Mouse (Mus musculus) cerebellum, adult 2 months (tissue): ENCODE measurements around the gene Twnk. TPM values are rescaled to one million over a fixed set of nuclear protein-coding genes. Genes with fewer than 3 reads are reported as not detected.

Experiments
- DNase-seq, 2 experiments: peaks; one replicate each; pipeline ENCODE4 v3.0.0; 2021
- H3K27ac ChIP-seq: fragments of 200-500 bp; 2 replicates; pipeline ENCODE4 v1.5.1; 2012; ENCODE audit warnings: low read length, control low read depth, inconsistent platforms; ENCODE audit not compliant: insufficient read depth
- H3K27me3 ChIP-seq: fragments of 200-500 bp; 2 replicates; pipeline ENCODE4 v1.6.1; 2012; ENCODE audit warnings: inconsistent platforms, mild to moderate bottlenecking, low read length, moderate library complexity; ENCODE audit not compliant: control insufficient read depth, insufficient read depth
- H3K4me1 ChIP-seq: fragments of 200-500 bp; 2 replicates; pipeline ENCODE4 v1.6.1; 2011; ENCODE audit warnings: low read length; ENCODE audit not compliant: control insufficient read depth, insufficient read depth
- H3K4me3 ChIP-seq: fragments of 200-500 bp; replicated peaks from 2 replicates; pipeline ENCODE3; 2011; ENCODE audit warnings: mild to moderate bottlenecking, low read depth, low read length, control low read depth; ENCODE audit not compliant: insufficient read depth
- CTCF ChIP-seq: fragments of 200-500 bp; IDR thresholded peaks from 2 replicates; pipeline ENCODE4 v1.5.1; 2011; ENCODE audit warnings: low read depth, mild to moderate bottlenecking, control low read depth, low read length, moderate library complexity, borderline replicate concordance; ENCODE audit not compliant: insufficient read depth
- POLR2A ChIP-seq: fragments of 200-500 bp; IDR thresholded peaks from 2 replicates; pipeline ENCODE4 v1.6.1; 2011; ENCODE audit warnings: low read length, control low read depth, borderline replicate concordance; ENCODE audit not compliant: insufficient read depth
- WGBS: fragments of 180-500 bp; shearing (Covaris S2); methylation state at CpG from one replicate; pipeline ENCODE4 v1.1.7; 2018; 5-methylcytosine and 5-hydroxymethylcytosine counted together
- polyA plus RNA-seq: library from polyadenylated mRNA; depleted of rRNA; stranded (reverse); fragments of >200 nt; gene quantifications from 2 replicates; pipeline ENCODE4 v1.2.3, GENCODE M21; 2012; rRNA removed

Gene Twnk
- 11.2 and 11.7 TPM in 2 replicates for polyA plus RNA-seq

DNA sequence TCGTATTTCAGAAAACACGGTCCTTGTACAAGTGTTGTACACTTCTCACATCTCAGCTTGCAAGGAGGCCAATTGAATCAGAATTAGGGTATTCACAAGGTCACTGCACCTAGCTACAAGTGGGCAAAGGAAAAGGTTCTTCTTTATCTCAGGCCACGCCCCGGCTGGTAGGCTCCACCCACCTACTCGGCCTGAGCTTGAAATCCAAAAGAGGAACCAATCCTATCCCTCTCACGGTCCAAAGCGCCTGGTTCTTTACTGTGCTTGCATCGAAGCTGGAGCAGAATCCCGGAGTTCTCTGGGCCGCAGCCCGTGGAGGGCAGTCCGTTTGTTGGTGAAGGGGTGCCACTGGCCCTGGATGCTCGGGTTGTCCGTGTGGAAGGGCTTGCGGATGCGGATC lies at the start of gene Twnk:
Gene Twnk (plus strand): TSS at position 220 of the 400 bp plus-strand sequence.
- no peak for TF ChIP-seq POLR2A
- no peak for DNase-seq
- Histone ChIP-seq H3K4me1 (peaks cover 14% of the 10 kb centered on the region), H3K27me3 (no peaks in the 10 kb centered on the region), H3K27ac (peak within 1 kb of the TSS; percentile 53), H3K4me3 (peak within 1 kb of the TSS; percentile 88)
- 9% methylated on average over 16 of the region's 16 CpGs for WGBS

DNA sequence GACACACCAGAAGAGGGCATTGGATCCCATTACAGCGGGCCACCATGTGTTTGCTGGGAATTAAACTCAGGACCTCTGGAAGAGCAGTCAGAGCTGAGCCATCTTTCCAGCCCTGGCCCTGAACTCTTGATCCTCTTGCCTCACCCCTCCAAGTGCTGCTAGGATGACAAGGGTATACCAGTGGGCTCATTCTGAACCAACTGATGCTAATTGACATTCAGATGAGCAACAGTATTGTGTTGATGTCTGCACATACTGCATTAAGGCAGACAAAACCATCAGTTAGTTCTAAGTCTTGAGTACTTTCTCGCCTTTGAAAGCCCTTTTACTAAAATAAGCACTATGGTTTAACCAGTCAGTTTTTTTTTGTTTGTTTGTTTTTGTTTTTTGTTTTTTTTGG lies 45.8 kb upstream of the Twnk start:
- 96% methylated on average over 2 of the region's 2 CpGs for WGBS
- no peak overlapping the region for H3K4me3 ChIP-seq

DNA sequence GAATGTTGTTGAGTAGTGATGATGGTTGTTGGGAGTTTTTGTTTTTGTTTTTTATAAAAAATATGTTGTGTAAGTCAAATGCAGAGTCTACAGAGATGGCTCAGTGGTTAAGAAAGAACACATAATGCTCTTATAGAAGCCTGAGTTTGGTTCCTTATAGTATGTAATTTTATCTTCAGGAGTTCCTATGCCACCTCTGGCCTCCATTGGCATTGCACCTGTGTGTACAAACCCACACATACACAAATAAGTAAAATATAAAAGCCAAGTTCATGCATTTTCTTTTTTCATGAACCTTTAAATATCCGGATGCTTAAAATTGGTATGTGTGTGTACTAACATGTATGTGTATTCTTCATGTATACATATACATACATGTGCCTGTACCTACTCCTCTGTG lies 39.5 kb upstream of the Twnk start:
- Histone ChIP-seq H3K4me1 (no peaks in the 10 kb centered on the region), H3K27me3 (no peaks in the 10 kb centered on the region), H3K4me3 (no peak overlapping the region), H3K27ac (no peak overlapping the region)
- TF ChIP-seq CTCF (no peak), POLR2A (no peak)
- 95% methylated on average over 1 of the region's 1 CpGs for WGBS
- DNase-seq, result no peak

More for the DNA sequence above, 45.8 kb upstream of the Twnk start:
- Histone ChIP-seq H3K4me1 (no peaks in the 10 kb centered on the region), H3K27ac (no peak overlapping the region), H3K27me3 (no peaks in the 10 kb centered on the region)
- DNase-seq, result no peak
- TF ChIP-seq POLR2A (no peak), CTCF (no peak)

GRCm38 (mm10) chr19:44968329-44968728 lies 37.1 kb upstream of the Twnk start:
- H3K4me3 ChIP-seq, result no peak overlapping the region
- WGBS, result 86% methylated on average over 3 of the region's 3 CpGs
- no peak for TF ChIP-seq CTCF
- no peak for TF ChIP-seq POLR2A
- H3K27me3 ChIP-seq, result no peaks in the 10 kb centered on the region
- H3K27ac ChIP-seq, result no peak overlapping the region
- no peaks in the 10 kb centered on the region for H3K4me1 ChIP-seq
- no peak for DNase-seq

DNA sequence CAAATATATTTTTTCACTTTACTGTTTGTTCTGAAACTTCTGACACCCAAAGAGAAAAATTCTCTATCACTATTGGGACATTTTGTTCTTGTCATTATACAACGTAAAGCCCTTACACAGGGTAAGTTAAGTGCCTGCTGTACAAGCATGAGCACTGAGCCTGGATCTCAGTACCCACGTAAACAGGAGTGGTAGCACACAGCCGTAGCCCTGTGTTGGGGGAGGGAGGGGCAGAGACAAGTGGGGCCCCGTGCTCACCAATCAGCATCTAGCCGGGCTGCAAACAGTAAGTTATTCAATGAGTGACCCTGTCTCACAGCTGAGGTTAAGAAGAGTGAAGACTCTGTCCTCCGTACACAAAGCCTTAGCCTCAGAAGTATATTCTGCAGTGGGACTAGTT lies 28.8 kb upstream of the Twnk start:
- 77% methylated on average over 6 of the region's 6 CpGs for WGBS
- H3K4me1 ChIP-seq, result no peaks in the 10 kb centered on the region
- no peak overlapping the region for H3K4me3 ChIP-seq
- DNase-seq, result no peak
- no peak for TF ChIP-seq POLR2A
- no peak for TF ChIP-seq CTCF
- H3K27ac ChIP-seq, result no peak overlapping the region
- H3K27me3 ChIP-seq, result no peaks in the 10 kb centered on the region

DNA sequence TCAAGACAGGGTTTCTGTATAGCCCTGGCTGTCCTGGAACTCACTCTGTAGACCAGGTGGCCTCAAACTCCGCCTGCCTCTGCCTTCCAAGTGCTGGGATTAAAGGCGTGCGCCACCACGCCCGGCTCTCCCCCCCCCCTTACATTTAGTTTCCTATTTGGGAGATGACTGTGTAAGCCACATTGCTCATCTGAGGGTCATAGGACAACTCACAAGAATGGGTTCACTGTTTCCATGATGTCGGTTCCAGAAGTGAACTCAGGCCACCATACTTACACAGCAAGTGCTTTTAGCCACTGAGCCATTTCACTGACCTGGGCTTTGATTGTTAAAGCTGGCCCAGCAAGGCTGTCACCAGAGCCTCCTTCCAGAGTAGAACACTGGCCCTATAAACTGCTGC lies 28.3 kb upstream of the Twnk start:
- Histone ChIP-seq H3K27ac (no peak overlapping the region), H3K4me3 (no peak overlapping the region), H3K4me1 (no peaks in the 10 kb centered on the region), H3K27me3 (no peaks in the 10 kb centered on the region)
- no peak for TF ChIP-seq CTCF
- TF ChIP-seq POLR2A, result no peak
- DNase-seq, result no peak
- WGBS, result 85% methylated on average over 6 of the region's 6 CpGs

DNA sequence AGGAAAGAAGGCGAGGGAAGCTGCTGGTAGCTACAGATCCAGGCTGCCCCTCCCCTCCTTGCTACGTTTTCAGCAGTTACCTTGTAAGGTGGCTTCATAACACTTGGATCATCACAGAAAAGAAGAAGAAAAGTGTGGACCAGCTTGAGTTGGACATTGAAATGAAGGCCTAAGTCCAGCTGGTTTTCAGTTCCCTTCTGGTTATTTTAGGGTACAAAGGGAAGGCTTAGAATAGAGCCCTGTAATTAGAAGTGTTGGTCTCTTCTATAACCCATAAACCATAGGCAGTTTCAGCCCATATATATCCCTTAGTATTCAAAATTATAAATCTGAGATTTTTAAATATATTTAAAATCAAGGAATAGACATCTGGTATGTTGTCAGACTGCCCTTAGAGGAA lies 24.7 kb upstream of the Twnk start:
- Histone ChIP-seq H3K27ac (no peak overlapping the region), H3K4me3 (no peak overlapping the region), H3K27me3 (no peaks in the 10 kb centered on the region), H3K4me1 (no peaks in the 10 kb centered on the region)
- 80% methylated on average over 2 of the region's 2 CpGs for WGBS
- DNase-seq, result no peak
- TF ChIP-seq POLR2A (no peak), CTCF (no peak)

- no peak overlapping the region for H3K4me3 ChIP-seq
- no peak for TF ChIP-seq POLR2A
- no peaks in the 10 kb centered on the region for H3K27me3 ChIP-seq
- no peak overlapping the region for H3K27ac ChIP-seq
- H3K4me1 ChIP-seq, result no peaks in the 10 kb centered on the region
- WGBS, result 71% methylated on average over 7 of the region's 7 CpGs
- no peak for DNase-seq
Observed at GRCm38 (mm10) chr19:44982477-44983115, 22.9 kb upstream of the Twnk start.

GRCm38 (mm10) chr19:44983366-44983765 lies 22.1 kb upstream of the Twnk start:
- H3K27ac ChIP-seq, result no peak overlapping the region
- 86% methylated on average over 6 of the region's 6 CpGs for WGBS
- no peaks in the 10 kb centered on the region for H3K27me3 ChIP-seq

More at GRCm38 (mm10) chr19:44983366-44983765, 22.1 kb upstream of the Twnk start:
- Histone ChIP-seq H3K4me1 (no peaks in the 10 kb centered on the region), H3K4me3 (no peak overlapping the region)
- no peak for DNase-seq
- no peak for TF ChIP-seq POLR2A
- TF ChIP-seq CTCF, result no peak
